In genomic region chr5:119139816-119140215, GRCm38 (mm10) we compare ENCODE assay signal across 15 mouse cellular contexts.
"Had no signal": no experiment of that assay in that cellular context is flagged by ENCODE, and none has a peak within 500 bp of the region (broad histone marks: within the 10 kb centered on the region; RNA-seq: fewer than 3 reads in every experiment).

No protein-coding gene starts in this region.

- H3K4me2 ChIP-seq: limb, embryonic 12.5 days; midbrain, embryonic 13.5 days; neural tube, embryonic 15.5 days had no signal

- H3K36me3 ChIP-seq: limb, embryonic 12.5 days; midbrain, embryonic 13.5 days; neural tube, embryonic 15.5 days had no signal

- ATAC-seq: midbrain, embryonic 13.5 days had no signal

- H3K9me3 ChIP-seq: limb, embryonic 12.5 days; midbrain, embryonic 13.5 days; neural tube, embryonic 15.5 days had no signal

- H3K9ac ChIP-seq: limb, embryonic 12.5 days; liver, embryonic 14.5 days; midbrain, embryonic 13.5 days; neural tube, embryonic 15.5 days had no signal

- H3K27ac ChIP-seq: liver, embryonic 14.5 days; midbrain, embryonic 13.5 days; neural tube, embryonic 15.5 days had no signal

- H3K4me3 ChIP-seq: limb, embryonic 12.5 days; midbrain, embryonic 13.5 days; myocyte; neural tube, embryonic 15.5 days had no signal

- H3K27me3 ChIP-seq: neural tube, embryonic 15.5 days had no signal

- DNase-seq: kidney, adult 11 months; kidney, adult 9 months; kidney, postnatal 10 days; lung, adult 18-20 months; lung, postnatal 14 days; retina, postnatal 1 day; right cerebral cortex, postnatal 4 days; spleen, adult 18-20 months; thymus, adult 18-20 months; thymus, postnatal 14 days had no signal
